Mouse (Mus musculus): ENCODE data around the gene Acadm.

The Acadm gene

DNA sequence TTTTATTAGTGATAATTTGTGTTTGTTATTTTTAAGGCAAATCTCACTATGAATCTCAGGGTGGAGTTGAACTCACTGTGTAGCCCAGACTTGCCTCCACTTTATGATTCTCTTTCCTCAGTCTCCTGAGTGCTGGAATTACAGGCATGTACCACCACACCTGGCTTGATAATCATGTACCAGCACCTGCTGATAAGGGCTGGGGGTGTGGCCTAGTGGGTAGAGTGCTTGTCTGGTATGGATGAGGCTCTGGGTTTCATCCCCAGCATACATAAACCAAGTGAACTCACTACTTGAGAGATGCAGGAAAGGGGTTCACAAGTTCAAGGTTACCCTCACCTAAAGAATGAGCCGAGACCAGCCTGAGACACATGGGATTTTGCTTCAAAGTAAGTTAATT lies 42.5 kb downstream of the Acadm start:
- no peak for DNase-seq (ENCODE audit: low read depth)

DNA sequence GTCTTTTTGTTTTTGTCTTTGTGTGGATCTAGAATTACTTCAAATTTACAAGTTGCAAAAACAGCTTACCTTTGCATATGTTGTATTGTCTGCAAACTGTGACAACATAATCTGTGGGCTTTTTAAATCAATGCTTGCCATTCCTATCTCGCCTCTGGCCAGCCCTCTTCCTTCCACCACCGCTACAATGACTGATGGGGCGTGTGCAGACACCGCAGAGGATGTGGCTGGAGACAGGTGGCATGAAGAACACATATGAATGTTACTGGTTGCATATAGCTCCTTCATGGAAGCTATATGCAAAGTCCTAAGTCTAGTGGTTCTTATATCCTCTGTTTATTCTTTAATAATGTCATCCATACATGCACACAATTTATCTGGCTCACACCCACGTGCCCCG lies 47.2 kb downstream of the Acadm start:
- DNase-seq (ENCODE audit: low read depth) = no peak

DNA sequence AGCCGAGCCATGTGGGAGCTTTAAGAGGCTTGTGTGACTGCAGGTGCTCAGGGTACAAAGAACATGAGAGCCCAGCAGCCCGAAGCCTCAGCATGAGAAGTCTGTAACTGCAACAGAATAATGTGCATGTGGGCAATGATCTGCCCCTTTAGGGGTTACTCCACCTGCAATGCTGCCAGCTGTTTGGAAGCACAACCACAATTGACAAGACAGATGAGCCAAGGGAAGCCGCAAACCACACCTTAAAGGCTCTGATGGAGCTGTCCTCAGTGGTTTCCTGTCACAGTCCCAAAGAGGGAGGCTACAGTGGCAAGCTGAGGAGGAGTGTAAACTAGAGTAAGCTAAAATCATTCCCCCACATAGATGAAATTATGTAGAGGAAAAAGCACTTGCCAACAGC lies 49.0 kb downstream of the Acadm start:
- no peak for DNase-seq (ENCODE audit: low read depth)

DNA sequence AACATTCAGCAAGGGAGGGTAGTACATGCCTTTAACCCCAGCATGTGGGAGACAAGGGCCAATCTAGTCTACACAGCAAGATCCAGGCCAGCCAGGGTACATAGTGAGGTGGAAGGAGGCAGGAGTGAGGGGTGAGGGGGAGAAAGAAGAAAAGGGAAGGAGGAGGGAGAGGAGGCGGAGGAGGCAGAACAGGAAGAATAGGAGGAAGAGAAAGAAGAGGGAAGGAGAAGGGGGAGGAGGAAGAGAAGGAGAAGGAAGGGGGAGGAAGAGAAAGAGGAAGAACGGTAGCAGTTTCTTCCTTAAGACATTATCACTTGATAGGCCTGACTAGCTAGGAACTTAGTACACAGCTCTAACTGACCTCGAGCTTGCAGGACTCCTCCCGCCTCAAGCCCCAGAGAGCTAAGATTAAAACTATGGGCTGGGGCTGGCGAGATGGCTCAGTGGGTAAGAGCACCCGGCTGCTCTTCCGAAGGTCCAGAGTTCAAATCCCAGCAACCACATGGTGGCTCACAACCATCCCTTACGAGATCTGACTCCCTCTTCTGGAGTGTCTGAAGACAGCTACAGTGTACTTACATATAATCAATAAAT lies 55.1 kb downstream of the Acadm start:
- DNase-seq (ENCODE audit: low read depth) = no peak

DNA sequence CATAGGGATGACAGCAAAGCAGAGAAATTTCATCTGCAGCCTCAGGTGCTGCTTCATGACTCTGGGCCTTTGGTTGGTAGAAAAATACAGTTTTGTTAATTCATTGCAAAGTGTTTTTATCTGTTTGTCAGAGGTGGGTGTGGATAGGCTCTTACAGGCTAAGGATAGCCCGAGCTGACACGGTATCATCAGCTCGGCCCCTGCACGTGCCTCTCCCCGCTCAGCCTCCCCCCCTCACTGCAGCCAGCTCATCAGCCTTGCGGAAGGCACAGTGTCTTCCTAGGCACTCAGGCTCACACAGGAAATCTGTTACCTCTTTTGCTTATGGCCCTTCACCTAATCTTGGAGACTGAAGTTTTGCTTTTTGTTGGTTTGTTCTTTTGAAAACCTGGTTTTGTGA lies 56.3 kb downstream of the Acadm start:
- DNase-seq (ENCODE audit: low read depth) = no peak

DNA sequence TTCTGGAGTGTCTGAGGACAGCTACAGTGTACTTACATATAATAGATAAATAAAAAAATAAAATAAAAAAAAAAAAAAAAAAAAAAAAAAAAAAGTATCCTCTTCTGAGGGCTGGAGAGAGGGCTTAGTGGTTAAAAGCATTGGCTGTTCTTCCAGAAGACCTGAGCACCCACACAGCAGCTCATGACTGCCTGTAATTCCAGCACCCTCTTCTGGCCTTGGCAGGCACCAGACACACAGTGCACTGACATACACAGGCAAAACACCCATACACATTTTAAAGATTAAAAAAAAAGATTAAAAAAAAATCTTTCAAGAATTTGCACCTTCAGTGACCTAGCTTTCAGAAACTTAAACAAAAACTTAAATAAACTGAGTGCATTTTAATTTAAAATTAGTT lies 58.1 kb downstream of the Acadm start:
- DNase-seq (ENCODE audit: low read depth) = no peak

Measured in c-Kit-positive CD71-negative TER-119-negative erythroid progenitor cells, embryonic 14.5 days (primary cell).